Mouse (Mus musculus) lung, postnatal 36 days (tissue): ENCODE measurements at regions not wholly inside any gene's neighbourhood (a gene's known extent, or its start where the extent isn't known, plus 50 kb on each side); places are given as distances from the start of the nearest gene placed in this dataset.
"Not testable (repeated sequence)": the region's sequence is repeated elsewhere in the genome, so short reads cannot be mapped to it uniquely, and the experiment has no call there.

ENCODE experiments used
- DNase-seq: peaks from one replicate; pipeline ENCODE4 v3.0.0; 2022; ENCODE audit warnings: mixed read lengths

- no peak for DNase-seq
These were observed 296.0 kb upstream of the Cdh4 start for GRCm38 (mm10) chr2:179146274-179146673.

- DNase-seq = no peak
These were observed 294.0 kb upstream of the Cdh4 start for GRCm38 (mm10) chr2:179148194-179148593.

- DNase-seq = no peak
These were observed 293.6 kb upstream of the Cdh4 start for GRCm38 (mm10) chr2:179148667-179149066.

- no peak for DNase-seq
These were observed 283.4 kb upstream of the Cdh4 start for GRCm38 (mm10) chr2:179158881-179159280.

DNA sequence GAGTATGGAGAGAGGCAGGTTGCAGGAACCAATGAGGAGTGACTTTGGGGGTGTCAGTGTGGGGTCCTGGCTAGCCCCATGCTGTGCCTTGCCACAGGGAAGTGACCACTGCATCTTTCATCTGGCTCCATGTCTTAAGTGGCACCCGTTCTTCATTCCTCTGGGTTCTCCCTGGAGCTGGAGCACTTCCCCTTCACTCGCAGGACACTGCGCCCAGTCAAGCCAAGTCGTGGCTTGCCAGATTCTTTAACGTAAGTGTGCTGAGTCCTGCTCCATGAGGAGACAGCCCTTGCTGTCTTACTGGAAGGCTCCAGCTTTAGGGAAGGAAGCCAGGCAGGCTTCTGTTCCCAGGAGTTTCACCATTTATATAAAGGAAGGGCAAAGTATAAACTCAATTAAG lies 279.1 kb upstream of the Cdh4 start:
- no peak for DNase-seq

DNA sequence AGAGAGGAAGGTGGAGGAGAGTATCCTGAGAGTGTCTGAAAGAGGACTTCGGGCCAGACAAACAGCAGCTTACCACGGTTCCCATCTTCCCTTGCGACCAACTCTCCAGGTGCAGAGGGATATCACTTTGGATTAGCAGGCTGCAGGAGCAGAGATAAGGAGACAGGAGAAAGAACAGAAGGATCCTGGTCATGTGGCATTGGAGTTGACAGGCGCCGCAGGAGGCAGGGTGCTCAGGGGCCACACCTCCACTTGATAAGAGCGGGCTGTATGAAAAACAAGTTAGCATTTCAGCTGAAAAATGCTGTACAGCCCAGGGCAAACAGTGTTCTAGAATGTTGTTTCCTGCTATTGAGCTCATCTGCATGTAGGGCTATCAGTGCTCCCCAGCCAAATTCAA lies 272.1 kb upstream of the Cdh4 start:
- DNase-seq = no peak

GRCm38 (mm10) chr2:179170608-179171007 lies 271.6 kb upstream of the Cdh4 start:
- DNase-seq = no peak

- not testable (repeated sequence) for DNase-seq
These were observed 265.2 kb upstream of the Cdh4 start for GRCm38 (mm10) chr2:179176835-179177530.

DNA sequence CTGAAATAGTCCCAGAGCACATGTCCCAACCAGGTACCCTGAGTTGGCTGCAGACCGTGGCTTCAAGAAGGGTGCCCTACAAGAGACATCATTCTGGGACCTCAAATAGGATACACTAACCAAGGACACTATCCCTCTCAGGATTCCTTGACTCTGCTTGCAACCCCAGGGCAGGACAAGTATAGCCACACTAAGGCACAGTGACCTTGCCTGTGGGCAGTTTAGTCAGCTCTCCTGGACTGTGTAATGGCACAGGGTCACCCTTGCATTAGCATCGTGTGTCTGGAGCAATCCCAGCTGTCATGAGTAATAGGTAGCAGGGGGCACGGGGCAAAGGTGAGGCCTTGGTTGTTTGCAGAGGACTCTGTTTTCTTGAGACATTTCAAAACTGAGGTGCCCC lies 260.9 kb upstream of the Cdh4 start:
- DNase-seq = no peak

- DNase-seq = no peak
These were observed 260.1 kb upstream of the Cdh4 start for GRCm38 (mm10) chr2:179182123-179182522.

GRCm38 (mm10) chr2:179192906-179193496 lies 249.2 kb upstream of the Cdh4 start:
- DNase-seq = no peak

DNA sequence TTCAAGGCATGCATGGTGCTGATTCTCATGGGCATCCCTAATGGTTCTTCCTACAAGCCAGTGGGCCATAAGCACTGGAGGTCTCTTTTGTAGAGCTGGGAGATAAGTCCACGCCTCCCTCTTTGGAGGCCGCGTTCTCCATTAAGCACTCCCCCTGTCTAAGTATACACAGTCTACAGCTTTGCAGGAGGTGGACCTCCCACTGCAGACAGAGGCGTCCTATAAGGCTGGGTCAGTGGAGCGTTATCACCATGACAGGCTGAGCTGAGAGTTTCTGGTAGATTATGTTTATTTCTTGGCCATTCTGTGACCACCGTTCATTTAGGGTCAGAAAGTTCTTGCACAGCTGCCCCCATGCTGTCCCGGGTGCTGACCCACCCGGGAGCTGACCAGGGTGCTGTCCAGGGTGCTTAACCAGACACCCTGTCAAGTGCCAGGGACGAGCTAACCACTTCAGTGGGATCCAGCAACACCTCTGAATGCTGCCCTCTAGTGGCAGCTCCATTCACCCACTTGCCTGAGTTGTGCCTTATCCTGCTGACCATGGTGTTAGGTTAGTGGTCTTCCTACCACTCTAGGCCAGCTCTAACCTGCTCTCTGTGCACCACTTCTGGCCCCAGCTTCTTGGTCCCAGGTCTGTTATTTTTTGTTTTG lies 248.6 kb upstream of the Cdh4 start:
- DNase-seq = peak; percentile 82

GRCm38 (mm10) chr2:179197471-179197870 lies 244.8 kb upstream of the Cdh4 start:
- DNase-seq = no peak

- DNase-seq = no peak
These were observed 241.7 kb upstream of the Cdh4 start for GRCm38 (mm10) chr2:179200495-179200894.

GRCm38 (mm10) chr2:179210164-179210805 lies 231.9 kb upstream of the Cdh4 start:
- no peak for DNase-seq

GRCm38 (mm10) chr2:179216773-179217172 lies 225.5 kb upstream of the Cdh4 start:
- no peak for DNase-seq

DNA sequence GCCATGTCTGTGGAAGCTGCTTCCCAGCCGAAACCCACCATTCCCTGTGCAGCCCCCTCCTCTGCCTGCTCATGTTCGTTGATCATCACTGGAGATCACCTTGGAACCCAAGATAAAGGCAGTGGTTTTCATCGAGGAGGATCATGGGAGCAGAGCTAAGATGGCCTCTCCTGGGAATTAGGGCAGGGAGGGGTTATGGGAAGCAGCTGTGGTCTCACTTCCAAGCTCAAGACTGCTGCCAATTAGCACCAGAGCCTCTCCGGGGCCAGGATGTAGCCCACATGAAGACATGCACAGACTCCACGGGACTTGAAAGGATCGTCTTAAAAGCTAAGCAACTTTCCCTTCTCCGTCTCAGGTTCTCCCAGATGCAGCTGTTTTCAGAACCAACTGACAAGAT lies 214.1 kb upstream of the Cdh4 start:
- no peak for DNase-seq

GRCm38 (mm10) chr2:179231708-179232354 lies 210.4 kb upstream of the Cdh4 start:
- no peak for DNase-seq

- DNase-seq = no peak
These were observed 204.1 kb upstream of the Cdh4 start for GRCm38 (mm10) chr2:179238166-179238565.

GRCm38 (mm10) chr2:179260892-179261291 lies 181.3 kb upstream of the Cdh4 start:
- DNase-seq = no peak

- no peak for DNase-seq
These were observed 178.3 kb upstream of the Cdh4 start for GRCm38 (mm10) chr2:179263888-179264287.

- DNase-seq = no peak
These were observed 176.8 kb upstream of the Cdh4 start for GRCm38 (mm10) chr2:179265436-179265835.

GRCm38 (mm10) chr2:179277204-179277886 lies 164.9 kb upstream of the Cdh4 start:
- DNase-seq = no peak
